Mouse (Mus musculus): ENCODE results near the gene Elf2.

- TF ChIP-seq CTCF (IDR thresholded peaks at IDR 0.05; ENCODE audit: borderline replicate concordance, insufficient read depth, low read depth, low read length) (no peak), POLR2A (IDR thresholded peaks at IDR 0.05; ENCODE audit: borderline replicate concordance, insufficient read depth, low read length) (no peak)
Measured at GRCm38 (mm10) chr3:51310098-51310497, 30.4 kb downstream of the Elf2 start.
